Mouse (Mus musculus): Measurements from ENCODE around the gene Slc35b4. TPM values are rescaled to one million over a fixed set of nuclear protein-coding genes. Genes with fewer than 3 reads are reported as not detected.

The Slc35b4 gene
- 16.8 to 32.7 TPM (median 29.1 TPM) in 3 replicates for total RNA-seq (2017)

DNA sequence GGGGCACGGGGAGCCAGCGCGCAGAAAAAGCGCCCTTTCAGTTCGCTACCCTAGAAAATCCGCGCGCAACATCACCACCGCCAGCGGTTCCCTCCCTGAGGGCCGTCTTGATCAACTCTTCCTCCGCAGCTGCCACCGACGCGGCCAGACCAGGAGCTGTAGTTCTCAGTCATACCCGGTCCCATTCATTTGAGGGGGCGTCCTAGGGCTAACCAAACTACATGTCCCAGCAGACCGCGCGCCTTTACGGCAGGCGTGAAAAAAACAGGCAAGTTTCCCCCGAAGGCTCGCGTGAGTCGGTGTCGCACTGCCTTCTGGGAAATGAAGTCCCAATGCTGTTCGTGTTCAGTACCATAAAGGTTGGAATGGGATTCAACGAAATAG is at the start of gene Slc35b4:
Gene Slc35b4 (minus strand): TSS at position 248 of the 384 bp plus-strand sequence.
- peak; percentile 98 for ATAC-seq (replicated peaks; ENCODE audit: insufficient number of reproducible peaks, low FRiP score, low TSS enrichment, poor library complexity, severe bottlenecking)

DNA sequence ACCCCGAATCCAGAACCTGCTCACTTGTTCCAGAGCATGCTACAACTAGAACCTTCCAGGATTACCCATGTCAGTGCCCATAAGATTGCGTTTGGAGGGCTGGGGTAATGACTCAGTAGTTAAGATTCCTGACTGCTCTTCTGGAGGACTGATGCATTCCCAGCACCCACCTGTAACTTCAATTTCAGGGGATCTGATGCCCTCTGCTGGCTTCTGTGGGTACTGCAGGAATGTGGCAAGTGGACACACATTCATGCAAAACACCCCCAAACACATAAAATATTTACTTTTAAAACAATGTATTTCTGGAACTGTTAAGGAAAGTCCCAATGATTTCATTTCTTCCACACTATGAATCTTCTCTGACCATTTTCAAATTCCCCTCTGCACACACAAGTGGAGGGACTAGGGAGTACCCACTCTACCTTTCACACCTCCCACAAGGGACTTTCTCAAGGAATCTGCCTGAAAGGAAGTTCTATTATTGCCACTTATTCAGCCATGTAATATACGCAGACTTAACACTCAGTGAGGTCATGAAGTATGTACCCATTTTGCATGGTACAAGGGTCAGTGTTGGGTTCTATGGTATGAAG is 48.2 kb upstream of the Slc35b4 start:
- no peak for ATAC-seq (replicated peaks; ENCODE audit: insufficient number of reproducible peaks, low FRiP score, low TSS enrichment, poor library complexity, severe bottlenecking)

DNA sequence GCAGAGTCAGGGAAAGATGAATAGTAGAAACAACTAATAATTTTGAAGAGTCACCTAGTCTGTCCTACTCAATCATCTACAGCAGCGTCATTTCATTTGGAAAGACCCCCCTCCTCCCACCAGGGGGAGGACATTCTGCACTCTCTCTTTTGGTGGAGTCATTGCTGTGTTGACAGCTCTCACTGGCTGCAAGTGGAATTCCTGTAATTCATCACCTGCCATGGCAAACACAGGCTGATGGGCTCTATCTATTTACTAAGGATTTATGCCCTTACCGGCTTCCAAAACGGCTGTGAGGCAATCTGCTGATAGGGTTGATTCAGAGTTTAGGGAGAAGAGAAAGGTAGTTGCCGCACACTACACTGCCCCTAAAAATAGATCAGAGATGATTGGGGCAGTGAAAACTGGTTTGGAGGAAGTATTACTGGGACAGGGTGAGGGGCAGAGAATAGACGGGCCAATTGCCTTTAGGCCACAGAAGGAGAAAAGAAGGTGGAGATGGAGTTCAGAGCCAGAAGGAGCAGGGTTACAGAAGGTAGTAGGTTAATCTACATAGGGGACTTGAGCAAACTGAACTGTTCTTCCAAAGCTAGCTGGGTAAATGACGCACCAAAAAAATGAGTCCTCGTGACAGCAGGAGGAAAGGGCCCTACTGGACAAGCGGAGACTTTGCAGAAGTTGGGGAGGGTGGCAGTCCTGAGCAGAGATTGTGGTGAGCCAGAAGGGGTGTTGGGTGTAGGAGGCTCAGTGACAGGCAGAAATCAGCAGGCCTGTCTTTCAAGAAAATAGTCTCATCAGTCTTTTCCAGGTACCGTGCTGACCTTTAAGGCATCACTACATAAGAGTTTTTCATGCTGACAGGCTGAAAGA is 39.8 kb upstream of the Slc35b4 start:
- ATAC-seq (replicated peaks; ENCODE audit: insufficient number of reproducible peaks, low FRiP score, low TSS enrichment, poor library complexity, severe bottlenecking), result no peak

DNA sequence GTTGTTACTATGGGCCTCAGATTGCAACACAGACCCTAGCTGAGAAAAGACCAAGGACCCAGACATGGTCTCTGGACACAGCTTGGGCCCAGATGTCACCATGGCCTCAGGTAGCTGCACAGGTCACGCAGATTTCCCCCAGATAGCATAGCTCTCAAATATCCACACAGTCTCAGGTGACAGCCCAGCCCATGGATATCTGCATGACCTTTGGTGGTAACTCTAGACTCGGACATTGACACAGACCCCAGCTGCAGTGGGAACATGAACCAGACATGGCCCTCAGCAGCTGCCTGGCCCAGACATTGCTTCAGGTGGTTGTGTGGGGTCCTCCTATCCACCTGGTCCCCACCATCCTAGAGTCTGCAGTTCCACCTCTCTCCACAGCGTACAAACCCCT is 28.8 kb upstream of the Slc35b4 start:
- no peak for ATAC-seq (replicated peaks; ENCODE audit: insufficient number of reproducible peaks, low FRiP score, low TSS enrichment, poor library complexity, severe bottlenecking)

DNA sequence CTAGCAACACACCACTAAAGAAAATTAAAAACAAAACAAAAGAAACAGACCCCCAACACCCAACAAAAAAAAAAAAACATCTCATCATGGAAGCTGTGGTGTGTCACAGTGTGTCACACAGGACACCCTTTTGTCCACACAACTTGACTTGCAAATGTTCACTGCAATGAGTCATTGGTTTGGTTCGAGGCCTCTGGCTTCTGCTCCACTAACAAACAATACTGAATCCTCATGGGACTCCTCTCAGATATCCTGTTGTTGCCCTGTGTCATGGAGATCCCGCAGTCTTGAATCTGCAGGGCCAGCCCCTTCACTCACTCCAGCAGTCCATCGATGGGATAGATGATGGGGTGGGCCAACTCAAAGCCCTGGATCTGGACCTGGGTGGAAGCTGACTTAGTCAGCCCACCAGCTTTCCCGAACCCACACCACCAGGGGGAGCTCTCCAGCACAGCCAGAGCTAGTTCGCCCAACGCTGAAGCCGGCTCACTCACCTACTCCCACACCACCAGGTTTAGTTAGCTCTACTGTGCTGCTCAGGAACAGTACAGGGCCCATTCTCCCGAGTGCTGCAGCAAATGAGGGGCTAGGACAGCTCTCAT is 28.2 kb upstream of the Slc35b4 start:
- no peak for ATAC-seq (replicated peaks; ENCODE audit: insufficient number of reproducible peaks, low FRiP score, low TSS enrichment, poor library complexity, severe bottlenecking)

DNA sequence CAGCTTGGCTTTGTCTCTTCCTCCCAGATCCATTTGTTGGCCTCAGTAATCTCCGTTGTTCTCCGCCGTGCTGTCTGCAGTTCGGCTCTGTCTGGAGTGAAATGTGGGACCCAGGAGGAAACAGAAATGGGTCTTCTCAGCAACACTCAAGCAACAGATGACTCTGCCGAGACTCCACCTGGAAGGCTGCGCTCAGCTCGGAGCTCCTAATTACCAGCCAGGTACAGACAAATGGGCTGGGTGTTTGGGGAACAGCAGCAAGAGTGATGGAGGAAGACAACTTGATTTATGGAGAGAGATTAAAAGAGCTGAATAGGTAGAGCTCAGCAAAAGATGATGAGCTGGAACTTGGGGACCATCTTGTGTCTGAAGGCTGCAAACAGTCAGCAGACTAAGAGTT is 26.6 kb upstream of the Slc35b4 start:
- ATAC-seq (replicated peaks; ENCODE audit: insufficient number of reproducible peaks, low FRiP score, low TSS enrichment, poor library complexity, severe bottlenecking), result no peak

DNA sequence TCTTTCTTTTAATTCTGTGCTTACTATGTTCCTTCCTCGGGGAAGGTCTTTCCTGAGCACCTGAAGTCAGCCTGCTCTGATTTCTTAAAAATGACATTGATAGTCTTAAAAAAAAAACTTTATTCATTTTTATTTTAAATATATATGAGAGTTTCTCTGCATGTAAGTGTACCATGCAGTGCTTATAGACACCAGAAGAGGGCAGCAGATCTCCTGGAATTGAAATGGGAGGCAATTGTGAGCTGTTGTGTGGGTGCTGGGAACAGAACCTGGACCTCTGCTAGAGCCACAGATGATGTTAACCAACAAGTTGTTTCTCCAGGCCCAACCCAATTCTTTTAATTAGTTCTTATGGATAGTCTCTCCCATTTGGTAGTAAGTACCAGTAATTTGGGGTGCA is 18.1 kb upstream of the Slc35b4 start:
- no peak for ATAC-seq (replicated peaks; ENCODE audit: insufficient number of reproducible peaks, low FRiP score, low TSS enrichment, poor library complexity, severe bottlenecking)

DNA sequence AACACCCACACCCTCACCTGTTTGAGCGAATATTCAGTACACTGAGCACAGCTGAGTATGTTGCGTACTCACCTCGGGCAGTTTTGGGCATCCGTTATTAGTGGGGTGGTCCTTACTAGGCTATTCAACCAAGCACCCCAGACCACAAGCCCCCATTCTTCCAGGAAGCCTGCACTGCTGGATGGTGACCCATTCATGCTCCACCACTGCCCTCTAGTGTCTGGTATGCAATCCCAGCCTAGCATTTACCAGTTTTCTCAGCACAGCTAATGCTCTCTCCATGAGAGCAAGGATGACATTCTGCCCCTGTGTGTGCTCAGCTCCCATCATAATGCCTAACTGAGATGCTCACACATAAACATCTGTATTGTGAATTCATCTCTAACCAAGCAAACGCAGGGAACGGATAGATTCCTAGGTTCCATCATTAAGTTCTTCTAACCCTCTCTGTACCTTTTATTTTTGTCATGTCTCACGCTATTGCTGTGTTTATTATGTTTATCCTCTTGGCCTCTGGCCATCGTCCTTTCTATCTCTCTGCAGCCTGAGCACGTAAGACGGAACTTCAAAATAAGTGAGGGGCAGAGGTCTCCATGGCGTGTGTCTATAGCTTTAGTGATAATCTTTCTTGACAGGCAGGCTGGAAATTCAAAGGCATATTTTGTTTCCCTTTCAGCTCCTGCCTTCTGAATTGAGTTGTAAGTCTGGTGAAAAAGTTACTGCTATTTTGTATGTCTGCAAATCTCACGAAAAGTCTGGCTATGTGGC is 17.0 kb upstream of the Slc35b4 start:
- peak; percentile 53; the same call in 1 of the 2 replicates for ATAC-seq (replicated peaks; ENCODE audit: insufficient number of reproducible peaks, low FRiP score, low TSS enrichment, poor library complexity, severe bottlenecking)

DNA sequence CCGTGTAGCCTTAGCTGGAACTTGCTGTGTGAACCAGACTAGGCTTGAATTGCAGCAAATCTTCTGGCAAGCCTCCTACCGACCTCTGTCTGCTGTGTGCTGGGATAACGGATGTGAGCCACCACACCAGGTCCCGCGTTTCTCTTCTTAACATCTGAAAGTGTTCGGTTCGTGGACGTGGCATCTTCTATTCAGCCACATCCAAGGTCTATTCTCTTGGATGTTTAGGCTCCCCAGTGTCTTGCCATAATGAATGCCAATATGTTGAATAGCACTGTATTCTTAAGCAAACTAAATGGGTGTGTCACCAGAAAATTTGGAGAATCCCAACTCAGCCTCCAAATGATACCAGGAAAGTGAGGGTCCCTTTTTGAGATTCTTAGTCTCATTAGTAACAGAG is 14.5 kb upstream of the Slc35b4 start:
- no peak for ATAC-seq (replicated peaks; ENCODE audit: insufficient number of reproducible peaks, low FRiP score, low TSS enrichment, poor library complexity, severe bottlenecking)

DNA sequence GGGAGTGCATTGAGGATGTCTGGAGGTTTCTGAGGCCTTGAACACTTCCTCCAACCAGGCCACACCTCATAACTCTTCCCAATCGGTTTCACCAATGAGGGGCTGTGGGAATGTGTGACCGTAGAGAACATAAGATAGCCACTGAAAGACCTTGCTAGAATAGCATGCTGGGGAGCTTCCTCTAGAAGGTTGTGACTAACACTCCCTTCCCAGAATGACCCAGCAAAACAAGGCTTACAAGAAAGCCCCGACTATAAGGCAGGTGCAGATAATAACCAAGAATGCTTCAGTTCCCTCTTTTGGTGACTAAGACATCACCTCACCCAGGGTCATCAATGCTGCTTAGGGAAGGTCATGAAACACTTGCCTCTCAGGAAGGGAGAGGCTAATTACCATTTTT is 12.6 kb upstream of the Slc35b4 start:
- no peak for ATAC-seq (replicated peaks; ENCODE audit: insufficient number of reproducible peaks, low FRiP score, low TSS enrichment, poor library complexity, severe bottlenecking)

DNA sequence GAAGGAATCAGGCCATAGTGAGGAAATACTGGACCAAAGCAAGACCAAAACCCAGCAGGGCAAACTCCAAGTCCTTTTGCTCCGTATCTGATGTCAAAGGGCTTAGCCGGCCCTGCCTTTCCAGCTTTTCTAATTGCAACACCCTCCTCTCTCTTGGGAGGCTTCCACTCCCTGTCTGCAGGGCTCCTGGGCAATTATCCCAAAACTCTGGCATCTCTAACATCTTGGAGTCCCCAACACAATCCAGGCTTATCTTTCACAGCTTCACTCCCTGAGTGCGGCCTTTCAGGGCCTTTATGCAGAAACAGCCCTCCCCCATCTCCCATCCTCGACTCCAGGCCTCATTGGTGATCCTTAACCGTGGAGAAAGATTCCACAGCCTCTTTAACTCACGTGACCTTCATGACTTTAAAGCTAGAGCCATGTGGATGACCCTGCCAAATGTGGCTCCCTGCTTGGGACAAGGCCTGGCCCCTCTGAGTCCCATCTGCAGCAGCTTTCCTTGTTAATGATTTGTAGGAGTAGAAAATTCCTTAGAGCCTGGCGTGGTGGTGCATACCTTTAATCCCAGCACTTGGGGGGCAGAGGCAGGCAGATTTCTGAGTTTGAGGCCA is 11.2 kb upstream of the Slc35b4 start:
- ATAC-seq (replicated peaks; ENCODE audit: insufficient number of reproducible peaks, low FRiP score, low TSS enrichment, poor library complexity, severe bottlenecking), result no peak

DNA sequence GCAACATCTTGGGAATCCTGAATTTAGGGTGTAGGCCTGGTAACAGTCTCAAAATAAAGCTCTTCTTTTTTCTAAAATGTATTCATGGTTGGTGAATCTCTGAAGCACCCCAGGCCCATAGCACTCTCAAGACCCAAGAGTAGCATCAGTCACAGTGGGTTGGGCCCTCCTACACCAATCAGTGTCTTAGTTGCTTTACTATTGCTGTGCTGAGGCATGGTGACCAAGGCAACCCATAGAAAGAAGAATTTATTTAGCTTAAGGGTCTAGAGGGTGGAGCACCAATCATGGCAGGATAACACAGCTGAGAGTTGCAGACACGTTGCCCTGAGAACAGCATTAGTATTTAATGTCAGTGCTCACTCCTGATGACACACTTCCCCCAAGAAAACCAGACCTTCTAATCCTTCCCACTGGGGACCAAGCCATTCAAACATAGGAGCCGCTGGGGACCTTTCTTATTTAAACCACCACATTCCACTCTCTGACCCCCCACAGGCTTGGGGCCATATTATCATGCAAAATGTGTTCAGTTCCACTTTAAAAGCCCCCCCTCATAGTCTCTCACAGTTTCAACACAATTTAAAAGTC is 10.5 kb upstream of the Slc35b4 start:
- no peak for ATAC-seq (replicated peaks; ENCODE audit: insufficient number of reproducible peaks, low FRiP score, low TSS enrichment, poor library complexity, severe bottlenecking)

DNA sequence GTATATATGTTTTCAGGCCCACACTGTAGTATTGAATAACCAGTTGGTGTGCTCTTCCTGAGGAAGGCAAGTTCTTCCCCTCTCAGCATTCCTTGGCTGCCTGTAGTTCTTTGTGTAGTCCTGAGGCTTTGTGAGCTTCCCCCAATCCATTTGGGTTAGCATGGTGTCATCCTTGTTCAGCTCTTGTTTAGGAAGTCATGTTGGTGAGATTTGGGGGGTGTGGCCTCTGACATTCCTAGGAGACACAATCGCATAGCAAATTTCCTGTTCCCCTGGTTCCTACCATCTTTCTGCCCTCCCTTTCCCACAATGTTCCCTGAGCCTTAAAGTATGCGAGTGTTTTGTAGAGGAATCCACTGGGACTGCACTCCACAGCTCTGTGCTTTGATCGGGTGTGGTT is 6.4 kb upstream of the Slc35b4 start:
- ATAC-seq (replicated peaks; ENCODE audit: insufficient number of reproducible peaks, low FRiP score, low TSS enrichment, poor library complexity, severe bottlenecking), result no peak

DNA sequence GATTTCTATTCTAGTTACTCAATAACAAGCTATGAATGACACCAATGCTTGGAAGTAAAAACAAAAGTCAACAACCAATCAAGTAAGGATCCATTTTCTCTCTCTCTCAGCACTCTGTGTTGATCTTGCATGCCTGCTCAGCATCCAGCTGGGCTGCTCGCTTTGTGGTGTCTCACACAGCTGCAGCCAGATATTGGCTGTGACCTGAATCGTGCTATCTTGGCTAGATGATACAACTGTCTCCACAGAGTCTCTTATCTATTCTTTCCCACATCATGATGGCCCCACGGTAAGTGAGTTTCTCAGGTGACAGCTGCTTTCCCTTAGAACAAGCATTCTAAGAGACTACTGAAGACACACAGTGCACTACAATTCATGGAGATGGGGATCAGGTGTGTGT is 5.0 kb upstream of the Slc35b4 start:
- no peak for ATAC-seq (replicated peaks; ENCODE audit: insufficient number of reproducible peaks, low FRiP score, low TSS enrichment, poor library complexity, severe bottlenecking)

DNA sequence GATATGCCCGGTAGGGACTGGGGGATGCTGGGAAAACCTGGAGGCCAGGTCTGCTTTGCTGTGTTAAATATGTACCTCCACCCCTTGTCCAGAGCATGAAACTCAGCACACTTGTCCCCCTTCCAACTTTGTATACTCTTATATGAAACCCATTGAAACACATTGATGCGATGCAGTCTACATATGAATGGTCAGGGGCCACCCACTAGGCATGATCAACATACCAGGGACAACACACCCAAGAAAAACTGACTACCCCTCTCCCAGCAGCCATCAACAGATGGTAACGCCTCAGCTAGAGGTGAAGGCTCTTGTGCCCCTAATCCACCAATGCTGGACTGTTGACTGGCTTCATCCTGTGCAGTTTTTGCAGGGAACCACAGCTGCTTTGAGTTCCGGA is 3.0 kb upstream of the Slc35b4 start:
- ATAC-seq (replicated peaks; ENCODE audit: insufficient number of reproducible peaks, low FRiP score, low TSS enrichment, poor library complexity, severe bottlenecking), result no peak

DNA sequence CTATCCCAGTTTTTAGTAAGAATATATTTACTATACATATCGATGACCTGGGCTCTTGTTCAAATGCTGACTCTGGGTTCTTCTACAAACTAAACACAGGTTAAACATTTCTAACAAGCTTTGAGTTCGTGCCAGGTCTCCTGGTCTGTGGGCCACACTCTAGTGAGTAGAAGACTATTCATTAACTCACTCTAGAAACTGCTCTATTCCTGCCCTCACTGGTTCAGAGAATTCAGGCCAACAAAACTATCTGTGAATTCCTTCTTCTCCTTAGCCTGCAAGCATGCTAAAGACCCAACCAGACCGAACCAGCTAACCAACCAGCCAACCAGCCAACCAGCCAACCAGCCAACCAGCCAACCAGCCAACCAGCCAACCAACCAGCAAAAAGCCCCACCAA is 2.1 kb upstream of the Slc35b4 start:
- no peak for ATAC-seq (replicated peaks; ENCODE audit: insufficient number of reproducible peaks, low FRiP score, low TSS enrichment, poor library complexity, severe bottlenecking)

DNA sequence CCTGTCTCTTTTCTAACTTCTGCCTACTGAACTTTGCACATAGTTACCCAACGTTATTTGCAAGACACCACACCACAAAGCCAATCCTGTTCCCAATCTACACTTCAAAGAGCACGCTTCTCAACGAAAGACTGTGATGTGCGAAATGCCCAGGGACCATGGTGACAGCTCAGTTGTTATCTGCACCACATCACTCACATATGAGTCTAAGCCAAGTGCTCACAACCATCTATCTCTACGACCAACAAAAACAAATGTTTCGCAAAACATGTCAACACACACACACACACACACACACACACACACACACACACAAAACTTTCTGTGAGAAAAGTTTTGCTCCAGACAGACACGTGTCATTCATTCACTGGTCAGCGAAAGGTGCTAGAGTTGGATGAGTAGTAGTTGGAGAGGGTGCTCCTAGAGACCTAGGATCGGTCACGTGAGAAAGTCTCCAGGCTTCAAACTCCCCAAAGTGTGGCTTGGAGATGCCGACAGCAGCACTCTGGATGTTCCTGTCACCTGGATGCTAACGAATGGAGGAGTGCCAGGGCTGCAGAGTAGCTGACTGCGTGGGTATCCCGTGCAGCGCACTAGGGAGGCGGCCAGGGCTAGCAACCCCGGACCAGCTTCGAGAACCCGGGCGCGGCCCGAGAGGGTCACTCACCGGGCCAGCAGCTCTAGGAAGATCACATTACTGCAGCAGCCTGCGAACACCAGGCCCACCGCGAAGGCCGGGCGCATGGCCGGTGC is 624 bp downstream of the Slc35b4 start:
- ATAC-seq (replicated peaks; ENCODE audit: insufficient number of reproducible peaks, low FRiP score, low TSS enrichment, poor library complexity, severe bottlenecking), result 0 out of 2 replicates have a peak, but pooled peaks have one; percentile 0

DNA sequence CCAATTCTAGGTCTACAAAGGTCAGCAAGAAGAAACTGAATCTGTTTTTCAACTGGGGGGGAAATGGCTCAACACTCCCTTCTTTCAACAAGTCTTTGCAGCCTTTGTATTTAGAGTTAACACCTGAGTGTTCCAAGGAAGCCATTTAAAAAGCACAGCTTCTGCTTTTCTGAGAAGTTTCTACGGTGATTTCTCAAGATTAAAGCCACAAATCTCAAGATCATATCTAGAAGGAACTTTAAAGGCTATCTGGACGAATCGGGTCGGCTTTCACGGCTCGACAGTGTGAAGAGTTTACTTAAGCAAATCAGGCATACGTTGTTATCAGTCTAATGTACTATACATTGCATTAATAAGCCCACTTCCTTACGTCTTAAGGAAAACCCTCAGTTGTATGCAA is 2.2 kb downstream of the Slc35b4 start:
- no peak for ATAC-seq (replicated peaks; ENCODE audit: insufficient number of reproducible peaks, low FRiP score, low TSS enrichment, poor library complexity, severe bottlenecking)
